Mouse (Mus musculus): ENCODE measurements around the gene Zfp976. TPM values are rescaled to one million over a fixed set of nuclear protein-coding genes. Genes with fewer than 3 reads are reported as not detected.
"Not testable (repeated sequence)": the region's sequence is repeated elsewhere in the genome, so short reads cannot be mapped to it uniquely, and the experiment has no call there.

The Zfp976 gene
- polyA plus RNA-seq (2015; fragmentation: Nextera tagmentation; extraction: Ambion mirVana), result 4.2 and 4.5 TPM in 2 replicates

- H3K9ac ChIP-seq (replicated peaks; ENCODE audit: low read length), result peak within 1 kb of the TSS; percentile 68
- peak; percentile 100 for ATAC-seq (ENCODE audit: low FRiP score, low TSS enrichment)
- H3K4me2 ChIP-seq (replicated peaks; ENCODE audit: low read depth, low read length), result peak within 1 kb of the TSS; percentile 52
- under 1% methylated on average over 25 of the region's 25 CpGs for WGBS
- H3K9me3 ChIP-seq (ENCODE audit: low read length); H3K4me1 ChIP-seq (ENCODE audit: insufficient read depth, low read length); H3K27me3 ChIP-seq (ENCODE audit: insufficient read depth, low read length); H3K36me3 ChIP-seq (ENCODE audit: insufficient read depth, low read length); H3K27ac ChIP-seq (ENCODE audit: low read length): not testable (repeated sequence)
- H3K4me3 ChIP-seq (ENCODE audit: low read length), result peak within 1 kb of the TSS; percentile 56
These were observed at the start of gene Zfp976 for GRCm38 (mm10) chr7:42642152-42643115. Zfp976 (minus strand) TSS chr7:42642588.

- H3K27ac ChIP-seq (ENCODE audit: low read length); H3K4me2 ChIP-seq (replicated peaks; ENCODE audit: low read depth, low read length); H3K9ac ChIP-seq (replicated peaks; ENCODE audit: low read length); H3K27me3 ChIP-seq (ENCODE audit: insufficient read depth, low read length); ATAC-seq (ENCODE audit: low FRiP score, low TSS enrichment); H3K4me3 ChIP-seq (ENCODE audit: low read length); H3K4me1 ChIP-seq (ENCODE audit: insufficient read depth, low read length); H3K36me3 ChIP-seq (ENCODE audit: insufficient read depth, low read length): not testable (repeated sequence)
- WGBS, result 93% methylated on average over 6 of the region's 6 CpGs
- peaks cover 19% of the 10 kb centered on the region for H3K9me3 ChIP-seq (ENCODE audit: low read length)
These were observed 37.7 kb upstream of the Zfp976 start for GRCm38 (mm10) chr7:42680081-42680480.

GRCm38 (mm10) chr7:42679646-42680045, 37.3 kb upstream of the Zfp976 start:
- not testable (repeated sequence) for H3K36me3 ChIP-seq (ENCODE audit: insufficient read depth, low read length); H3K4me2 ChIP-seq (replicated peaks; ENCODE audit: low read depth, low read length); ATAC-seq (ENCODE audit: low FRiP score, low TSS enrichment); H3K4me3 ChIP-seq (ENCODE audit: low read length); H3K9ac ChIP-seq (replicated peaks; ENCODE audit: low read length); H3K27ac ChIP-seq (ENCODE audit: low read length); H3K4me1 ChIP-seq (ENCODE audit: insufficient read depth, low read length); H3K27me3 ChIP-seq (ENCODE audit: insufficient read depth, low read length)
- H3K9me3 ChIP-seq (ENCODE audit: low read length), result peaks cover 19% of the 10 kb centered on the region

- Histone ChIP-seq H3K9me3 (ENCODE audit: low read length) (peaks cover 12% of the 10 kb centered on the region), H3K36me3 (ENCODE audit: insufficient read depth, low read length) (peaks cover 21% of the 10 kb centered on the region; the same call in 1 of the 2 replicates)
- H3K9ac ChIP-seq (replicated peaks; ENCODE audit: low read length); H3K4me3 ChIP-seq (ENCODE audit: low read length); H3K27me3 ChIP-seq (ENCODE audit: insufficient read depth, low read length); H3K4me1 ChIP-seq (ENCODE audit: insufficient read depth, low read length); H3K27ac ChIP-seq (ENCODE audit: low read length); H3K4me2 ChIP-seq (replicated peaks; ENCODE audit: low read depth, low read length); ATAC-seq (ENCODE audit: low FRiP score, low TSS enrichment): not testable (repeated sequence)
- WGBS, result 71% methylated on average over 4 of the region's 5 CpGs
These were observed 17.8 kb upstream of the Zfp976 start for GRCm38 (mm10) chr7:42660140-42660539.

GRCm38 (mm10) chr7:42655211-42655610, 12.8 kb upstream of the Zfp976 start:
- not testable (repeated sequence) for H3K27ac ChIP-seq (ENCODE audit: low read length); H3K9me3 ChIP-seq (ENCODE audit: low read length); H3K36me3 ChIP-seq (ENCODE audit: insufficient read depth, low read length); H3K9ac ChIP-seq (replicated peaks; ENCODE audit: low read length); H3K27me3 ChIP-seq (ENCODE audit: insufficient read depth, low read length); H3K4me2 ChIP-seq (replicated peaks; ENCODE audit: low read depth, low read length); H3K4me3 ChIP-seq (ENCODE audit: low read length); H3K4me1 ChIP-seq (ENCODE audit: insufficient read depth, low read length); ATAC-seq (ENCODE audit: low FRiP score, low TSS enrichment)
- WGBS, result 76% methylated on average over 2 of the region's 2 CpGs

- not testable (repeated sequence) for H3K27ac ChIP-seq (ENCODE audit: low read length); H3K36me3 ChIP-seq (ENCODE audit: insufficient read depth, low read length); H3K27me3 ChIP-seq (ENCODE audit: insufficient read depth, low read length); H3K9me3 ChIP-seq (ENCODE audit: low read length); ATAC-seq (ENCODE audit: low FRiP score, low TSS enrichment); H3K9ac ChIP-seq (replicated peaks; ENCODE audit: low read length); H3K4me1 ChIP-seq (ENCODE audit: insufficient read depth, low read length)
- H3K4me3 ChIP-seq (ENCODE audit: low read length), result peak overlapping the region; percentile 56
- WGBS, result 17% methylated on average over 3 of the region's 3 CpGs
- peak overlapping the region; percentile 52 for H3K4me2 ChIP-seq (replicated peaks; ENCODE audit: low read depth, low read length)
These were observed 782 bp upstream of the Zfp976 start for GRCm38 (mm10) chr7:42643120-42643620.

- ATAC-seq (ENCODE audit: low FRiP score, low TSS enrichment); H3K27me3 ChIP-seq (ENCODE audit: insufficient read depth, low read length); H3K9me3 ChIP-seq (ENCODE audit: low read length); H3K4me3 ChIP-seq (ENCODE audit: low read length); H3K4me1 ChIP-seq (ENCODE audit: insufficient read depth, low read length); H3K36me3 ChIP-seq (ENCODE audit: insufficient read depth, low read length); H3K9ac ChIP-seq (replicated peaks; ENCODE audit: low read length); H3K4me2 ChIP-seq (replicated peaks; ENCODE audit: low read depth, low read length); H3K27ac ChIP-seq (ENCODE audit: low read length): not testable (repeated sequence)
These were observed 11.4 kb downstream of the Zfp976 start for GRCm38 (mm10) chr7:42631031-42631430.

- not testable (repeated sequence) for ATAC-seq (ENCODE audit: low FRiP score, low TSS enrichment); H3K4me1 ChIP-seq (ENCODE audit: insufficient read depth, low read length); H3K36me3 ChIP-seq (ENCODE audit: insufficient read depth, low read length); H3K4me3 ChIP-seq (ENCODE audit: low read length); H3K4me2 ChIP-seq (replicated peaks; ENCODE audit: low read depth, low read length); H3K27me3 ChIP-seq (ENCODE audit: insufficient read depth, low read length); H3K27ac ChIP-seq (ENCODE audit: low read length); H3K9ac ChIP-seq (replicated peaks; ENCODE audit: low read length)
- H3K9me3 ChIP-seq (ENCODE audit: low read length), result peaks cover 30% of the 10 kb centered on the region
These were observed 46.7 kb downstream of the Zfp976 start for GRCm38 (mm10) chr7:42595666-42596065.

GRCm38 (mm10) chr7:42592413-42592812, 50.0 kb downstream of the Zfp976 start, which contains the start of gene Zfp977:
Zfp977 (minus strand) TSS chr7:42592547.
- not testable (repeated sequence) for H3K27ac ChIP-seq (ENCODE audit: low read length); H3K9ac ChIP-seq (replicated peaks; ENCODE audit: low read length); H3K4me1 ChIP-seq (ENCODE audit: insufficient read depth, low read length); H3K27me3 ChIP-seq (ENCODE audit: insufficient read depth, low read length); H3K36me3 ChIP-seq (ENCODE audit: insufficient read depth, low read length); H3K4me2 ChIP-seq (replicated peaks; ENCODE audit: low read depth, low read length); H3K4me3 ChIP-seq (ENCODE audit: low read length); ATAC-seq (ENCODE audit: low FRiP score, low TSS enrichment)
- WGBS, result 91% methylated on average over 11 of the region's 11 CpGs
- H3K9me3 ChIP-seq (ENCODE audit: low read length), result peaks cover 24% of the 10 kb centered on the region

- ATAC-seq (ENCODE audit: low FRiP score, low TSS enrichment), result not testable (repeated sequence)
These were observed 51.1 kb downstream of the Zfp976 start for GRCm38 (mm10) chr7:42591311-42591710.

More at GRCm38 (mm10) chr7:42591311-42591710, 51.1 kb downstream of the Zfp976 start:
- H3K9ac ChIP-seq (replicated peaks; ENCODE audit: low read length); H3K36me3 ChIP-seq (ENCODE audit: insufficient read depth, low read length); H3K4me2 ChIP-seq (replicated peaks; ENCODE audit: low read depth, low read length); H3K4me3 ChIP-seq (ENCODE audit: low read length); H3K27me3 ChIP-seq (ENCODE audit: insufficient read depth, low read length); H3K27ac ChIP-seq (ENCODE audit: low read length); H3K4me1 ChIP-seq (ENCODE audit: insufficient read depth, low read length): not testable (repeated sequence)
- peaks cover 33% of the 10 kb centered on the region for H3K9me3 ChIP-seq (ENCODE audit: low read length)
